Mouse (Mus musculus): Measurements from ENCODE around the gene Taf5. TPM values are rescaled to one million over a fixed set of nuclear protein-coding genes. Genes with fewer than 3 reads are reported as not detected.

Taf5 gene
- total RNA-seq (2021), result 1 to 10 TPM; 6.9 to 7.2 TPM
- long read RNA-seq, partial matches to known transcripts, result 7 of 12 reads
- long read RNA-seq, other reads (novel, unspliced or antisense), result 1 of 12 reads

- peak; percentile 98 to 99 for DNase-seq (ENCODE audit: low spot score in 2 of 2)
Measured at GRCm38 (mm10) chr19:47067096-47067882, at the start of gene Taf5. Gene Taf5 (plus strand): TSS chr19:47067746.

- no peak for DNase-seq (ENCODE audit: low spot score in 2 of 2)
Measured at GRCm38 (mm10) chr19:47017831-47018230, 49.7 kb upstream of the Taf5 start.

- no peak for DNase-seq (ENCODE audit: low spot score in 2 of 2)
Measured at GRCm38 (mm10) chr19:47018330-47018729, 49.2 kb upstream of the Taf5 start.

GRCm38 (mm10) chr19:47019326-47019725 is 48.2 kb upstream of the Taf5 start:
- DNase-seq (ENCODE audit: low spot score in 2 of 2), result no peak

GRCm38 (mm10) chr19:47022709-47023108 is 44.8 kb upstream of the Taf5 start:
- no peak for DNase-seq (ENCODE audit: low spot score in 2 of 2)

GRCm38 (mm10) chr19:47023546-47023945 is 44.0 kb upstream of the Taf5 start:
- no peak for DNase-seq (ENCODE audit: low spot score in 2 of 2)

GRCm38 (mm10) chr19:47024954-47025353 is 42.6 kb upstream of the Taf5 start:
- DNase-seq (ENCODE audit: low spot score in 2 of 2), result no peak

- DNase-seq (ENCODE audit: low spot score in 2 of 2), result no peak
Measured at GRCm38 (mm10) chr19:47026513-47026912, 41.0 kb upstream of the Taf5 start.

- no peak for DNase-seq (ENCODE audit: low spot score in 2 of 2)
Measured at GRCm38 (mm10) chr19:47029796-47030195, 37.8 kb upstream of the Taf5 start.

- no peak for DNase-seq (ENCODE audit: low spot score in 2 of 2)
Measured at GRCm38 (mm10) chr19:47031770-47032169, 35.8 kb upstream of the Taf5 start.

GRCm38 (mm10) chr19:47034916-47035315 is 32.6 kb upstream of the Taf5 start:
- DNase-seq (ENCODE audit: low spot score in 2 of 2), result no peak

GRCm38 (mm10) chr19:47036596-47036995 is 30.9 kb upstream of the Taf5 start:
- DNase-seq (ENCODE audit: low spot score in 2 of 2), result no peak

GRCm38 (mm10) chr19:47040720-47041473 is 26.6 kb upstream of the Taf5 start:
- no peak for DNase-seq (ENCODE audit: low spot score in 2 of 2)

- no peak for DNase-seq (ENCODE audit: low spot score in 2 of 2)
Measured at GRCm38 (mm10) chr19:47043608-47044007, 23.9 kb upstream of the Taf5 start.

- DNase-seq (ENCODE audit: low spot score in 2 of 2), result no peak
Measured at GRCm38 (mm10) chr19:47046343-47046742, 21.2 kb upstream of the Taf5 start.

- DNase-seq (ENCODE audit: low spot score in 2 of 2), result no peak
Measured at GRCm38 (mm10) chr19:47047236-47047833, 20.2 kb upstream of the Taf5 start.

- DNase-seq (ENCODE audit: low spot score in 2 of 2), result no peak
Measured at GRCm38 (mm10) chr19:47049061-47049460, 18.5 kb upstream of the Taf5 start.

GRCm38 (mm10) chr19:47049840-47050239 is 17.7 kb upstream of the Taf5 start:
- DNase-seq (ENCODE audit: low spot score in 2 of 2), result no peak

GRCm38 (mm10) chr19:47050271-47051032 is 17.1 kb upstream of the Taf5 start, which contains the start of gene Pcgf6:
Gene Pcgf6 (minus strand): TSS chr19:47050906.
- DNase-seq (ENCODE audit: low spot score in 2 of 2), result peak; percentile 73 to 86

GRCm38 (mm10) chr19:47052927-47053326 is 14.6 kb upstream of the Taf5 start:
- DNase-seq (ENCODE audit: low spot score in 2 of 2), result no peak

- no peak for DNase-seq (ENCODE audit: low spot score in 2 of 2)
Measured at GRCm38 (mm10) chr19:47053471-47053870, 14.1 kb upstream of the Taf5 start.
